Mouse (Mus musculus) forebrain, embryonic 16.5 days (tissue): Measurements from ENCODE around the gene Fam193a. TPM values are rescaled to one million over a fixed set of nuclear protein-coding genes. Genes with fewer than 3 reads are reported as not detected.

Experiments
- ATAC-seq: fragments of 200-750 bp; cut with Nextera tagmentation; 2 replicates; pipeline ENCODE4 v1.8.0; 2017; ENCODE audit warnings: mild to moderate bottlenecking, moderate library complexity
- H3K27ac ChIP-seq: fragments of 300-500 bp; sonication (generic); 2 replicates; pipeline ENCODE4 v1.5.1; 2014; ENCODE audit warnings: low read length, control low read depth
- H3K27me3 ChIP-seq: fragments of 300-500 bp; sonication (generic); replicated peaks from 2 replicates; pipeline ENCODE4 v1.6.1; 2014; ENCODE audit warnings: low read length; ENCODE audit not compliant: control insufficient read depth, insufficient read depth
- H3K36me3 ChIP-seq: fragments of 300-500 bp; sonication (generic); 2 replicates; pipeline ENCODE4 v1.6.1; 2014; ENCODE audit not compliant: control insufficient read depth, insufficient read depth
- H3K4me1 ChIP-seq: fragments of 300-500 bp; sonication (generic); replicated peaks from 2 replicates; pipeline ENCODE4 v1.6.1; 2014; ENCODE audit warnings: low read length; ENCODE audit not compliant: control insufficient read depth, insufficient read depth
- H3K4me2 ChIP-seq: fragments of 300-500 bp; sonication (generic); 2 replicates; pipeline ENCODE4 v1.6.1; 2014; ENCODE audit warnings: mild to moderate bottlenecking, low read length, control low read depth
- H3K4me3 ChIP-seq: fragments of 300-500 bp; sonication (generic); replicated peaks from 2 replicates; pipeline ENCODE4 v1.5.1; 2014; ENCODE audit warnings: mild to moderate bottlenecking, low read length, control low read depth
- H3K9ac ChIP-seq: fragments of 300-500 bp; sonication (generic); replicated peaks from 2 replicates; pipeline ENCODE4 v1.6.1; 2014; ENCODE audit warnings: low read depth, low read length, control low read depth
- H3K9me3 ChIP-seq: fragments of 300-500 bp; sonication (generic); 2 replicates; pipeline ENCODE4 v1.6.1; 2016; ENCODE audit warnings: low read length; ENCODE audit not compliant: control insufficient read depth
- WGBS: fragments of 180-500 bp; shearing (Covaris S2); extraction: QIAGEN DNeasy Blood & Tissue Kit; methylation state at CpG from one replicate; pipeline ENCODE4 v1.1.7; 2014; 5-methylcytosine and 5-hydroxymethylcytosine counted together
- polyA plus RNA-seq: library from polyadenylated mRNA; unstranded; fragments of >200 nt; fragmentation: Nextera tagmentation; extraction: Ambion mirVana; gene quantifications from 2 replicates; pipeline ENCODE4 v1.2.1, GENCODE M21; 2015

The Fam193a gene
- polyA plus RNA-seq, 1 experiment from 2014 or later = 17.1 TPM

DNA sequence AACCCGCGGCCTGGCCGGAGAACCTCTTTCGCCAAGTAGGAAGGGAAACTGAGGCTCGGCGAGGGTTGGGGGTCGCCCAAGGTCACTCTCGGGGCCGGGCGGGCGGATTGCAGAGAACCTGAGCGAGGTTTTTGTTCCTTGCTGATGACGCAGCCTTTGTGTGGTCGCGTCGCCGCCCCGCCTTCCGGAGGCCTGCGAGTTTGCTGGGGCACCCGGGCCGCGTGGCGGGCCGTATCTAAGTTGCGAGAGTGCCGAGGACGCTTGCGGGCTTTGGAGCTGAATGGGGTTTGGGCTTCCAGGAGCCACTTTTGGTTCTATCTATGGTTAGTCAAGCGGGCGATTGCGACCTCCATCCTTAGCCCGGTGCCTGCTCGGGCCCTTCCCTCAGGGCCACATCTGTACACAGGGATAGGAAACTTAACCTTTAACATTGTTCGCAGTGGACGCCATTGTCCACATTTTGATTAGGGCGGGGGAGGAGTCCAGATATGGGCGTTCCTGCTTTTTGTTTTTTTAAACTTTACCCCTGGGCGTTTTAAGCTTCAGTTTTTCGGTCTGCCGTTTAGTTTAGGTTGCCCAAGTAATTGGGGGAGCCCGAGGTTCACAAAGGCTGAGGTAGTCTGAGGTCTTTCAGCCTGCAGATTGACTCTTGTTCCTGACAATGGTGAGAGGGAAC is 32.8 kb upstream of the Fam193a start:
- WGBS = under 1% methylated on average over 42 of the region's 42 CpGs
- H3K36me3 ChIP-seq = 0 out of 2 replicates have a peak, but pooled peaks cover 2% of the 10 kb centered on the region
- peak overlapping the region; percentile 60 for H3K4me3 ChIP-seq
- H3K9me3 ChIP-seq = no peaks in the 10 kb centered on the region
- ATAC-seq = peak; percentile 20; the same call in 1 of the 2 replicates
- H3K27ac ChIP-seq = peak overlapping the region; percentile 87
- no peaks in the 10 kb centered on the region for H3K27me3 ChIP-seq
- H3K4me1 ChIP-seq = peaks cover 18% of the 10 kb centered on the region
- H3K4me2 ChIP-seq = peak overlapping the region; percentile 88
- peak overlapping the region; percentile 67 for H3K9ac ChIP-seq

DNA sequence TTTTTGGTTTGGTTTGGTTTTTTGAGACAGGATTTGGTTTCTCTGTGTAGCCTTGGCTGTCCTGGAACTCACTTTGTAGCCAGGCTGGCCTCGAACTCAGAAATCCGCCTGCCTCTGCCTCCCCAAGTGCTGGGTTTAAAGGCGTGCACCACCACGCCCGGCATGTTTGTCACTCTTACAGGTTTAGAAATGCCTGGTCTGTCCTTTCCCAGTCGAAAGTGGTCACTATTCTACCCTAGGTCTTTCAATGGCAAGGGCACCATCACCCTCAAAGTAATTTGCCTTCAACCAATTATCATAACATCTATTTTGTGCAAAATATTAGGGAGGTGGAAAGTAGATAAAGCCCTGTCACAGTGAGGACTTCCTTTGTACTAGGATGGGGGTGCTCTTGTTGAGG is 29.5 kb upstream of the Fam193a start:
- Histone ChIP-seq H3K27me3 (no peaks in the 10 kb centered on the region), H3K9me3 (no peaks in the 10 kb centered on the region), H3K36me3 (peaks cover 9% of the 10 kb centered on the region; the same call in 1 of the 2 replicates), H3K4me2 (no peak overlapping the region), H3K4me3 (no peak overlapping the region), H3K27ac (no peak overlapping the region), H3K4me1 (peaks cover 16% of the 10 kb centered on the region), H3K9ac (no peak overlapping the region)
- 96% methylated on average over 6 of the region's 6 CpGs for WGBS
- ATAC-seq = no peak

DNA sequence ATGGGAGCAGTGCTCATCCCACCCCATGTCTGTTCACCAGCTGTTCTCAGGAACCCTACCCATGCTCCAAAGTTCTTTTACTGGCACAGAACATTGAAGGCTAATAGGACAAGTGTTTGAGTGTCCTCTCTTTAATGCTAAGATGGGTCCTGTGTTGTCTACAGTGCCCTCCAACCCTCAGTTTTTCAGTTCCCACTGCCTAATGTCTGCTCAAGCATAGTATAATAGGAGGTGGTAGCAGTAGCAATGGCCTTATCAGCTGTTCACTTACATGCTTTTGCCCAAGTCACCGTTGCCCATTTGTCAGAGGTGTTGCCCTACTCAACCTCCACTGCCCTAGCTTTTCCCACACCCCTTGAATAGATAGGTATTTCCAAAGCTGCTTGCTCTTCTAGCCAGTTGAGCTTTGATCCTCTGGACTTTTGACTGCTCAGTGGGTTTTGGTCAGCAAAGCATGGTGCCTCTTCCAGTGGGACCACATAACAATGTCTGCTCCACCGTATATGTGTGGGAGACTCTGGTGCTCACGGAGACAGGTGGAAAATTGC is 17.6 kb upstream of the Fam193a start:
- no peak for ATAC-seq
- Histone ChIP-seq H3K4me2 (no peak overlapping the region), H3K4me1 (no peaks in the 10 kb centered on the region), H3K27ac (no peak overlapping the region), H3K9me3 (no peaks in the 10 kb centered on the region), H3K36me3 (peaks cover 43% of the 10 kb centered on the region), H3K4me3 (no peak overlapping the region), H3K27me3 (no peaks in the 10 kb centered on the region), H3K9ac (no peak overlapping the region)
- whole genome bisulfite sequencing = 96% methylated on average over 3 of the region's 3 CpGs

DNA sequence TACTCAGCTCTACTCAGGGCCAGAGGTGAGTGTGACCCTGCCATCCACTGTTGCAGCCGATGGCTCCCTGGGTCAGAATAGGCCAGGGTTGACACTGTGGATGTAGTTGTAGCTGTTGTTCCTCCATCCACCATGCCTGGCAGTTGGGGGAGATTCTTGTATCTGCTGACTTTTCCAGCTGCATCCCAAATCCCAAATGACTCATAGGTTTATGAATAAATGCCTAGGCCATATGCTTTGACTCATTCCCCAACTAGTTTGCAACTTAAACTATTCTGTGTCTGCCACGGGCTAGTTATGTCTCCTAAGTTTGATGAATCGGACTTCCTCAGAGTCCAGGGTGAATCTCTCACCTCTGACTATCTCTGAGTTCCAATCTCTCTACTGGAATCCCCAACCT is 9.5 kb upstream of the Fam193a start:
- Histone ChIP-seq H3K9ac (no peak overlapping the region), H3K4me3 (no peak overlapping the region), H3K9me3 (no peaks in the 10 kb centered on the region), H3K4me2 (no peak overlapping the region), H3K27ac (no peak overlapping the region), H3K36me3 (peaks cover 15% of the 10 kb centered on the region; the same call in 1 of the 2 replicates), H3K27me3 (no peaks in the 10 kb centered on the region), H3K4me1 (no peaks in the 10 kb centered on the region)
- 97% methylated on average over 3 of the region's 3 CpGs for WGBS
- no peak for ATAC-seq

DNA sequence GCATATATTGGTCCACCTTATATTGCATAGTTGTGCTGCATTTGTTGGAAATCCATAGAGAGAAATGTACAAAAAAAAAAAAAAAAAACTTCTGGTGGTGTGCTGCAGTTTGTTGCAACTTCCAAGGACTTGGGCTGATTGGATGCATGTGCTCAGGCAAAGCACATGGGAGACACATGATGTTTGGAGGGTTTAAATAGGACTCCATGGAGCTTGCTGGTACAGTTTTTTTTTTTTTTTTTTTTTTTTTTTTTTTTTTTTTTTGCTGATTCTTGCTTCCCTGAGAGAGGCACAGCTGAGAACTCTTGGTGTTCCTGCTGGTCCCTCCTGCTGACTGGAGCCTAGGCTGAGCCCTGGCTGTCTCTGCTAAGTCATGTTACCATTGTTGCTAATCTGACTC is 6.6 kb upstream of the Fam193a start:
- no peak for ATAC-seq
- H3K27me3 ChIP-seq = no peaks in the 10 kb centered on the region

DNA sequence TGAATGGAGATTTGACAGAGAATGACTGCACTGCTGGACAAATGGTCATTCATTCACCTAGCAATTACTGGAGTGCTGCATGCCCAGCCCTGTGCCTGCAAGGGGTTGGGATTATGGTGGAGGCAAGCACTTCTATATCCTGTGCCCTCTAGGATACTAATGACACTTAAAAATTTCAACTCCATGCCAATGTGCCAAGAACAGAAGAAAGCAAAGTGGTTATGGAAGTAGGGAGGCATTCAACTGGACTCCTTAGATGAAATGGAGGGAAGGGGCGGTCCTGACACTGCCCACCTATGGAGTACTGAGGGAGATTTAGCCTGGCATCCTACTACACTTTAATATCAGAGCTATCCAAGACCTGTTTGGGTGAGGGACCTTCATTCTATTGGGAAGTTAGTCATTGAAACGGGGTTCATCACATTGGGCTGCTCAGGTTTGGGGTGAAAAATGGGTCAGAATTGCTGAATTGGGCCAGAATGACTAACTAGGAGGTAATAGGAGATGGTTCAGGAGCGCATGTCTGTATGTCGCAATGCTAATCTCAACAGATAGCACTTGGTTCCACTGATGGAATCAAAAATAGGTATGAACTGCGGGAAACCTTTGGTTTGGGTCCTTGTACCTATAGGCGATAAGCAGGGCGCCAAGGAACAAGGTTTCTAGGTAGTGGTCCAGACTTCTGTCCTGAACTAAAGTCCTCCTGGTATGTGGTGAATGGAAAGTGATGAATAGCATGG is 1.0 kb upstream of the Fam193a start:
- H3K36me3 ChIP-seq = 0 out of 2 replicates have a peak, but pooled peaks cover 2% of the 10 kb centered on the region
- H3K4me2 ChIP-seq = peak overlapping the region; percentile 71
- H3K4me3 ChIP-seq = peak overlapping the region; percentile 87
- H3K9ac ChIP-seq = peak overlapping the region; percentile 78
- peaks cover 19% of the 10 kb centered on the region for H3K4me1 ChIP-seq
- no peak for ATAC-seq
- WGBS = 76% methylated on average over 7 of the region's 7 CpGs
- no peaks in the 10 kb centered on the region for H3K27me3 ChIP-seq
- peak overlapping the region; percentile 86 for H3K27ac ChIP-seq
- no peaks in the 10 kb centered on the region for H3K9me3 ChIP-seq

More for the DNA sequence above, 6.6 kb upstream of the Fam193a start:
- Histone ChIP-seq H3K4me3 (no peak overlapping the region), H3K9ac (no peak overlapping the region), H3K36me3 (0 out of 2 replicates have a peak, but pooled peaks cover 8% of the 10 kb centered on the region), H3K27ac (no peak overlapping the region), H3K9me3 (no peaks in the 10 kb centered on the region), H3K4me2 (no peak overlapping the region), H3K4me1 (no peaks in the 10 kb centered on the region)

DNA sequence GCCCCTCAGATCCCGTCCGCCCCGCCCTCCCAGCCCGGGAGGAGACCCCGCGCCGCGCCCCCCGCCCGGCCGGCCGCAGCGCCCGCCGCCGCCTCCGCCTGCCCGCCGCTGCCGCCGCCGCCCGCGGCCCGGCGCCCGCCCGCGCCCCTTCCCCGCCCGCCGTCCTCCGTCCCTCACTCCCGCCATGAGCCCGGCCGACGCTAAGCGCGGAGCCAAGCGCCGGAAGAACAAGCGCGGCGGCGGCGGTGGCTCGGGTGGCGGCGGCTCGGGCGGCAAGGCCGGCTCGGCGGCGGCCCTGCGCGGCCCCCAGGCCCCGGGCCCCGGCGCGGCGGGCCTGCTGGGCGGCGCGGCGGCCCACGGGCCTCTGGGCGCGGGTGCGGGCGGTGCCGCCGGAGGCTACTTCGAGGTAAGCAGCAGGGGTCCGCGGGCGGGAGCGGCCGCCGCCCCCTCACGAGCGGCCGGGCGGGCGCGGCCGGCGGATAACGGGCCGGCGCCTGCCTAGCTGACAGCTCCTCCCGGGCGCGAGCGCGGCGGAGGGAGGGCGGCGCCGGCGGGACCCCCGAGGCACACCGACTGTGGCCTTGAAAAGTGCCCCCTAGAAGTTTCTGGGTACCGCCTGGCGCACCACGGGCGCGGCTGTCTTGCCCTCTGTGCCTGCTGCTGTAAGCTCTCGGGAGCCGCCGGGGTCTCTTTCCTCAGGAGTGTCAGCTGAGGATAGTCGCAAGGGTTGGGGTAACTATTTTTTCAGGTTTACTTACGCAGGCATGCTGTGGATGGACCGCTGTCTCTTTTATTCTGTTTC is 490 bp downstream of the Fam193a start:
- ATAC-seq = no peak
- Histone ChIP-seq H3K4me1 (peaks cover 19% of the 10 kb centered on the region), H3K4me2 (peak overlapping the region; percentile 77), H3K9me3 (no peaks in the 10 kb centered on the region), H3K36me3 (no peaks in the 10 kb centered on the region), H3K4me3 (peak overlapping the region; percentile 87), H3K9ac (peak overlapping the region; percentile 86), H3K27ac (peak overlapping the region; percentile 80), H3K27me3 (no peaks in the 10 kb centered on the region)
- WGBS = 0% methylated on average over 53 of the region's 114 CpGs

DNA sequence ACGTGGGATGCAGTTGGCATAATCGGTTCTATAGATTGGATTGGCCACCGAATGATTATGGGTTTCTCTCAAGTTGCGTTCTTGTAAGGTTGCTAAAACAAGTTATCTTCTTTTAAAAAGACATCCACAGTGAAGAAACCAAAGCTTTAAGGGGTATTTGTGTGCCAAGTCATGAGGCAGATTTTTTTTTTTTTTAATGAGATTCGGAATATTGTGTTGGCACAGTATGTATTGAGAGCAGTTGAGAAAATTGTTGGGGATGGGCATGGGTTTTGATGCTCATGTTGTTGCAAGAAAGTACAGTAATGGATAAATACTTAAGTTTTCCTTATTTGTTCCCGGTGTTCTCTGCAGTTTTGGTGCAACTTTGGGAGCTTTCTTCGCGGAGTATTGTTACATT is 1.1 kb downstream of the Fam193a start:
- Histone ChIP-seq H3K4me3 (peak overlapping the region; percentile 87), H3K4me1 (peaks cover 19% of the 10 kb centered on the region), H3K36me3 (no peaks in the 10 kb centered on the region), H3K4me2 (peak overlapping the region; percentile 77), H3K27ac (peak overlapping the region; percentile 80), H3K27me3 (no peaks in the 10 kb centered on the region), H3K9me3 (no peaks in the 10 kb centered on the region), H3K9ac (peak overlapping the region; percentile 86)
- WGBS = 26% methylated on average over 8 of the region's 8 CpGs
- ATAC-seq = no peak

DNA sequence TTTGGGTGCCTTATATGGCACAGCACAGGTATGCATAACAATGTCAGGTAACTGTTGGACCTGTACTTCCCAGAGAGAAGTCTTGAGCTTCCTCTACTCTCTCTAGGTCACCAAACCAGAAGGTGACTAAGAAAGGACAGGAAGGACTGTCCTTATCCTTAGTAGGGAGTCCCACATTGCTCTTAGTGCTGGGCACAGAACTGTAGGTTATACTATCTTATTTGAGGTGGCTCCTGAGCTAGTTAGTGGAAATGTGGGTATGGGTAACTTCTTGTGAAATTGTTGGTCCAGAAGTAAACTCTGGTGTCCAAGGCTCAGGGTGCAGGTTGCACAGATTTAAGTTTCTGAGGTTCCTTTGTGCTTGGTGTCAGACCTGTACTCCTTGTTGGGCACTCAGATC is 2.4 kb downstream of the Fam193a start:
- H3K27me3 ChIP-seq = no peaks in the 10 kb centered on the region
- peaks cover 19% of the 10 kb centered on the region for H3K4me1 ChIP-seq
- no peak overlapping the region for H3K4me3 ChIP-seq
- H3K9me3 ChIP-seq = no peaks in the 10 kb centered on the region
- H3K4me2 ChIP-seq = peak overlapping the region; percentile 3; the same call in 1 of the 2 replicates
- no peak overlapping the region for H3K27ac ChIP-seq
- no peak overlapping the region for H3K9ac ChIP-seq
- no peaks in the 10 kb centered on the region for H3K36me3 ChIP-seq
- ATAC-seq = no peak
